Comparison of ENCODE assay signal across 7 mouse cellular contexts in the genomic region with DNA sequence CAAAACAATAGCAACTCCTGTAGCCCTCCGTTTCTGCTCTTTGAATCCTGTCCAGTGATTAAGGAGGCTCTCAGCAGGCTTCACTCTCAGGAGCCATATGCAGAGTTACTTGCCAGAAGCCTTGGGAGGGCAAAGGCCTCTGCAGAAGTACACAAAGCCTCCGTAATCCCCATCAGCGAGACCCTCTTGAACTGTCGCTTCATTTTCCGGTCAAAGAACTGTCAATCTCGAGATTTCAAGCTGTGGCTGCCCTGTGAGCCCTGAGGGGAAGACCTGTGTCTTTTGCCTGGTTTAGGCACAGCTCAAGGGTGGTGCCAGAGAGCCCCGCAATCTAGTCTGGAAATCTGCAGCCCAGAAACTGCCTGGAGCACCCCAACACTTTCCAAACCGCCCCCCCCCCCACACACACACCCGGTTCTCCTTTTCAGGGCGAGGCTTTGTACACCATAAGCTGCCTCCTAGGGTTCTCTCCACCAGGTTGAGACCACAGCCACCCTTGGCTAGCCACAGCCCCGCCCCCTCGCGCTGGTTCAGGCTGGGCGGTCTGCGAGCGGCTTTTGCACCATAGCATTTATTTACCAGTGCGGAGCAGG. TPM values are rescaled to one million over a fixed set of nuclear protein-coding genes. Genes with fewer than 3 reads are reported as not detected.
DNase-seq lines count a peak whose midpoint lies in the region; ATAC-seq and TF ChIP-seq lines count a peak whose summit lies in the region.

No protein-coding gene starts in this region.

- H3K27me3 ChIP-seq in MEL (ENCODE audit: control insufficient read depth in 1 of 2, insufficient read depth in 2 of 2, low read length in 2 of 2): no peaks in the 10 kb centered on the region
- H3K27me3 ChIP-seq in lung, embryonic 16.5 days (ENCODE audit: control insufficient read depth, insufficient read depth, low read depth, low read length): peaks cover 18% of the 10 kb centered on the region

- peak; percentile 83 for DNase-seq in MEL (ENCODE audit: low read depth, low spot score)
- peak; percentile 71 for DNase-seq in retina, postnatal 1 day
- DNase-seq in right cerebral cortex, postnatal 4 days: no peak

- H3K79me2 ChIP-seq in MEL (ENCODE audit: control insufficient read depth, insufficient read depth, low read length, poor library complexity): peaks cover 57% of the 10 kb centered on the region

- H3K9ac ChIP-seq in MEL (ENCODE audit: control insufficient read depth, low read depth, low read length, poor library complexity, severe bottlenecking): peak overlapping the region; percentile 84
- H3K9ac ChIP-seq in lung, embryonic 16.5 days (ENCODE audit: low read length): peak overlapping the region; percentile 85

- H3K9me3 ChIP-seq in MEL (replicated peaks; ENCODE audit: insufficient read depth, low read length): no peaks in the 10 kb centered on the region
- H3K9me3 ChIP-seq in lung, embryonic 16.5 days (ENCODE audit: control insufficient read depth, low read length): no peaks in the 10 kb centered on the region

- no peak for TF ChIP-seq POLR2A in MEL (IDR thresholded peaks at IDR 0.05; ENCODE audit: control insufficient read depth in 1 of 2, insufficient read depth in 1 of 2, low read depth in 1 of 2, low read length in 2 of 2, poor library complexity in 1 of 2)

- TF ChIP-seq EP300 in MEL (IDR thresholded peaks at IDR 0.05; ENCODE audit: low read depth in 1 of 2, low read length in 2 of 2): peak in 1 of 2 experiments; percentile 13; a peak in 2 of 4 replicates

- H3K4me1 ChIP-seq in MEL (ENCODE audit: control insufficient read depth in 1 of 2, insufficient read depth in 2 of 2, low read length in 2 of 2): peaks cover 20 to 42% of the 10 kb centered on the region in 2 experiments
- H3K4me1 ChIP-seq in lung, embryonic 16.5 days (replicated peaks; ENCODE audit: control insufficient read depth, insufficient read depth, low read length): peaks cover 17% of the 10 kb centered on the region

- peaks cover 3 to 44% of the 10 kb centered on the region in 2 experiments; a peak in 2 of 4 replicates for H3K36me3 ChIP-seq in MEL (ENCODE audit: control insufficient read depth in 1 of 2, insufficient read depth in 2 of 2, low read length in 2 of 2)
- no peaks in the 10 kb centered on the region for H3K36me3 ChIP-seq in lung, embryonic 16.5 days (ENCODE audit: control insufficient read depth, insufficient read depth, low read length)

- WGBS in lung, embryonic 16.5 days: 3% methylated on average over 17 of the region's 17 CpGs

- H3K4me2 ChIP-seq in lung, embryonic 16.5 days (ENCODE audit: low read depth, low read length): peak overlapping the region; percentile 100

- TF ChIP-seq CTCF in MEL (IDR thresholded peaks at IDR 0.05 in 2 of 3, conservative IDR thresholded peaks at IDR 0.05 in 1 of 3; ENCODE audit: control insufficient read depth in 1 of 3, insufficient read depth in 1 of 3, low read depth in 2 of 3, low read length in 3 of 3, poor library complexity in 1 of 3, severe bottlenecking in 1 of 3): no peak

- H3K27ac ChIP-seq in MEL (ENCODE audit: control insufficient read depth, low read depth, low read length): peak overlapping the region; percentile 64
- H3K27ac ChIP-seq in lung, embryonic 16.5 days (ENCODE audit: low read length): peak overlapping the region; percentile 45; the same call in 1 of the 2 replicates

- no peak for TF ChIP-seq RAD21 in MEL (IDR thresholded peaks at IDR 0.05; ENCODE audit: low read depth, low read length)

- peak overlapping the region; percentile 81 to 85 for H3K4me3 ChIP-seq in MEL (ENCODE audit: control insufficient read depth in 1 of 2, insufficient read depth in 1 of 2, low read depth in 2 of 2, low read length in 2 of 2)
- peak overlapping the region; percentile 70 for H3K4me3 ChIP-seq in lung, embryonic 16.5 days (ENCODE audit: low read length)

- peak; percentile 20 for ATAC-seq in CD4-positive, CD25-positive, alpha-beta regulatory T cell, adult 4 months
- ATAC-seq in erythroblast, adult 5-6 weeks (replicated peaks; ENCODE audit: low FRiP score, poor library complexity, severe bottlenecking): peak; percentile 26; the same call in 1 of the 2 replicates
- peak; percentile 19 for ATAC-seq in inflammation-experienced regulatory T-cells, adult 6 months
- 0 out of 2 replicates have a peak, but pooled peaks have one; percentile 32 for ATAC-seq in lung, embryonic 16.5 days (ENCODE audit: low read depth)

TF ChIP-seq in MEL, 35 proteins besides CTCF, POLR2A, EP300 and RAD21:
- TF ChIP-seq SIN3A (IDR thresholded peaks at IDR 0.05; ENCODE audit: low read length) (peak; percentile 80), MAX (IDR thresholded peaks at IDR 0.05; ENCODE audit: low read length) (no peak), UBTF (IDR thresholded peaks at IDR 0.05; ENCODE audit: borderline replicate concordance, insufficient read depth, low read depth, low read length) (no peak), USF1 (IDR thresholded peaks at IDR 0.05; ENCODE audit: low read depth, low read length) (no peak), ETS1 (IDR thresholded peaks at IDR 0.05; ENCODE audit: low read depth, low read length) (peak; percentile 52; the same call in 1 of the 2 replicates), ELF1 (IDR thresholded peaks at IDR 0.05; ENCODE audit: low read depth, low read length) (no peak), MAFK (IDR thresholded peaks at IDR 0.05; ENCODE audit: borderline replicate concordance, low read depth, low read length) (no peak), E2F4 (IDR thresholded peaks at IDR 0.05; ENCODE audit: borderline replicate concordance, low read depth, low read length) (no peak), TCF12 (IDR thresholded peaks at IDR 0.05; ENCODE audit: low read depth, low read length) (0 out of 2 replicates have a peak, but pooled peaks have one; percentile 21), CHD2 (IDR thresholded peaks at IDR 0.05; ENCODE audit: low read length) (no peak), BHLHE40 (IDR thresholded peaks at IDR 0.05; ENCODE audit: borderline replicate concordance, low read depth, low read length) (no peak), KAT2A (conservative IDR thresholded peaks at IDR 0.05; ENCODE audit: low read depth, low read length) (no peak), HCFC1 (IDR thresholded peaks at IDR 0.05; ENCODE audit: low read depth, low read length) (0 out of 2 replicates have a peak, but pooled peaks have one; percentile 9), MYC (IDR thresholded peaks at IDR 0.05; ENCODE audit: low read depth, low read length) (no peak), POLR2AphosphoS5 (IDR thresholded peaks at IDR 0.05; ENCODE audit: borderline replicate concordance, low read depth, low read length) (no peak), TAL1 (IDR thresholded peaks at IDR 0.05; ENCODE audit: low read length) (no peak), MEF2A (IDR thresholded peaks at IDR 0.05; ENCODE audit: extremely low read depth, insufficient replicate concordance, low read depth, low read length, poor library complexity, severe bottlenecking) (no peak), MYB (IDR thresholded peaks at IDR 0.05; ENCODE audit: low read depth, low read length) (no peak), POLR2AphosphoS2 (IDR thresholded peaks at IDR 0.05; ENCODE audit: low read length) (no peak), RCOR1 (IDR thresholded peaks at IDR 0.05; ENCODE audit: low read depth, low read length) (peak; percentile 5; the same call in 1 of the 2 replicates), MXI1 (IDR thresholded peaks at IDR 0.05; ENCODE audit: low read depth, low read length) (no peak; the same call in 1 of the 2 replicates), ZMIZ1 (IDR thresholded peaks at IDR 0.05; ENCODE audit: low read depth, low read length) (no peak), CHD1 (IDR thresholded peaks at IDR 0.05; ENCODE audit: low read depth, low read length) (peak; percentile 30; the same call in 1 of the 2 replicates), ZKSCAN1 (IDR thresholded peaks at IDR 0.05; ENCODE audit: low read depth, low read length) (0 out of 2 replicates have a peak, but pooled peaks have one; percentile 27), GATA1 (IDR thresholded peaks at IDR 0.05; ENCODE audit: low read depth, low read length) (peak; percentile 48), GABPA (IDR thresholded peaks at IDR 0.05; ENCODE audit: low read depth, low read length) (no peak), NRF1 (IDR thresholded peaks at IDR 0.05; ENCODE audit: insufficient read depth, low read depth, low read length, poor library complexity, severe bottlenecking) (no peak), ZNF384 (IDR thresholded peaks at IDR 0.05; ENCODE audit: low read depth, low read length) (no peak), NELFE (IDR thresholded peaks at IDR 0.05; ENCODE audit: low read depth, low read length) (0 out of 2 replicates have a peak, but pooled peaks have one; percentile 6), MAZ (IDR thresholded peaks at IDR 0.05; ENCODE audit: low read depth, low read length) (no peak; the same call in 1 of the 2 replicates), TBP (IDR thresholded peaks at IDR 0.05; ENCODE audit: low read depth, low read length) (0 out of 2 replicates have a peak, but pooled peaks have one; percentile 40), ZC3H11A (IDR thresholded peaks at IDR 0.05; ENCODE audit: low read depth, low read length) (0 out of 2 replicates have a peak, but pooled peaks have one; percentile 9), USF2 (IDR thresholded peaks at IDR 0.05; ENCODE audit: borderline replicate concordance in 1 of 2, insufficient read depth in 1 of 2, low read depth in 1 of 2, low read length in 2 of 2) (no peak), JUND (IDR thresholded peaks at IDR 0.05; ENCODE audit: low read depth, low read length) (no peak), SMC3 (IDR thresholded peaks at IDR 0.05; ENCODE audit: low read depth, low read length) (no peak)
TF ChIP-seq in MEL: peak in this region for 11.

RNA-seq across cellular contexts. Expression of a gene that starts 2.1 kb away (rescaled TPM):
- polyA plus RNA-seq in CD4-positive, CD25-positive, alpha-beta regulatory T cell, adult 4 months (2017; shearing (Covaris generic)): 10 to 100 TPM; 23.6 to 29.0 TPM
- total RNA-seq in MEL (2012; rRNA removed): 16.4 and 30.1 TPM in 2 replicates
- polyA plus RNA-seq in MEL (2012; ENCODE audit: insufficient read depth in 1 of 2, insufficient read length in 2 of 2, low read depth in 1 of 2, low replicate concordance in 2 of 2, missing spikeins in 1 of 2): 10 to 100 TPM in 1 of 2 experiments, not detected in 1; 15.1 TPM
- 16.9 and 19.0 TPM in 2 replicates for total RNA-seq in erythroblast, adult 5-6 weeks (2015; ENCODE audit: low replicate concordance)
- 18.7 and 40.6 TPM in 2 replicates for total RNA-seq in erythroblast, adult 5-6 weeks (2017; ENCODE audit: low replicate concordance)
- polyA plus RNA-seq in inflammation-experienced regulatory T-cells, adult 6 months (2017; shearing (Covaris generic)): 10 to 100 TPM; 21.8 to 22.9 (median 22.5) TPM
- polyA plus RNA-seq in lung, embryonic 16.5 days (2015; fragmentation: Nextera tagmentation; extraction: Ambion mirVana): 5.8 and 6.3 TPM in 2 replicates
